Mouse (Mus musculus): ENCODE measurements around the gene Olfr1248.
"Not testable (repeated sequence)": the region's sequence is repeated elsewhere in the genome, so short reads cannot be mapped to it uniquely, and the experiment has no call there.

The Olfr1248 gene

DNA sequence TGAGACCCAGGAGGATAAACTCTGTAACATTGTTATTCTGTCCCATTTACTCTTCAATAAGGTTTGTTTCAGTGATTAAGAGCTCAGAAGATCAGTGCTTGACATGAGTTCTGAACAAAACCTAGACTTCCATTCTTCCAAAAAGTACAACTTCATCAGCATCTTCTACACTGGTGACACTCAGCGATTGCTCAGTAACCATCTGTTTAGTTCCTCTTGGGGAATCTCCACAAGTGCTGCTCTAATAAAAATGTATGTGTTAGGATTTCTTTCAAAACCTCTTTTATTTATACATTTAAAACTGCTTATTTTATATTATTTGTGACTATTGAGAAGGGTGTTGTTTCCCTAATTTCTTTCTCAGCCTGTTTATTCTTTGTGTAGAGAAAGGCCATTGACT is at the start of gene Olfr1248:
Gene Olfr1248, minus strand, starts transcription at position 101 of the 400 bp plus-strand sequence.
- not testable (repeated sequence) for DNase-seq

DNA sequence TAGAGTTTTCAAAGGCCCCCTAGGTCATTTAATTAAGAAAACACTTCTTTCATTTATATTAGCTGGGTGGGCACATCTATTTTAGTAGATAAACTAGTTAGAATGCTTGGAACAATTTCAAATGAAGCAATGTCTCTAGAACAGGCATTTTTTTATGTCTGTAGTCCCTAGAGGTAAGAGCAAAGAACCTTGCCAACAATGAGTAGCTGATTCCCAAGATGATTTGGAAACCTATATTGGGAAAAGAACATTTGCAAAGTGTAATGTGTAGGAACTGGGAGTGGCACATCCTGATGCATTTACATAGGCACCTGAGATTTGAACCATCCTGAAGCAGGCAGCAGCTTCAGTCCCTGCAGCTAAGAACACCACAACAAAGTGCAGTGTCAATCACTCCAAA is 43.3 kb upstream of the Olfr1248 start, which contains the start of gene Olfr1250:
Gene Olfr1250, minus strand, starts transcription at position 101 of the 400 bp plus-strand sequence.
- DNase-seq, result no peak

- DNase-seq, result no peak
Measured at GRCm38 (mm10) chr2:89634883-89635282, 16.8 kb upstream of the Olfr1248 start, which contains the start of gene Olfr1249. Gene Olfr1249, minus strand, starts transcription at chr2:89634983.

DNA sequence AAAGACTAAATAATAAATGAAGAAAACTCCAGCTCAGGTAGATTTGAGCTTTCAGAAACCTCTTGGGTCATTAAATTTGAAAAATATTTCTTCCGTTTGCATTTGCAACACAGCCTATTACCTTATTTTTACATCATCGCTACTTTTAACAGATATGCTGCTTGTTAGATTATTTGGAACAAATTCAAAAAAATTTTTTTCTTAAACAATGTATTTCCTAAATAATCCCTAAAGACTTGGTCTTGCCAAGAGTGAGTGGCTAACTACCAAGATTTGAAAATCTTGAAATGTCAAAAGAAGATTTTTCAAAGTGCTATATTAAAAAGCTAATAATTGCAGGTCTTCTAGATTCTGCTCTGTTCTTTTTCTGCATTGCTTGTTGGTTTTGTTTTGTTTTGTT is 4.0 kb downstream of the Olfr1248 start, which contains the start of gene Olfr1247:
Gene Olfr1247, minus strand, starts transcription at position 101 of the 400 bp plus-strand sequence.
- DNase-seq, result no peak

DNA sequence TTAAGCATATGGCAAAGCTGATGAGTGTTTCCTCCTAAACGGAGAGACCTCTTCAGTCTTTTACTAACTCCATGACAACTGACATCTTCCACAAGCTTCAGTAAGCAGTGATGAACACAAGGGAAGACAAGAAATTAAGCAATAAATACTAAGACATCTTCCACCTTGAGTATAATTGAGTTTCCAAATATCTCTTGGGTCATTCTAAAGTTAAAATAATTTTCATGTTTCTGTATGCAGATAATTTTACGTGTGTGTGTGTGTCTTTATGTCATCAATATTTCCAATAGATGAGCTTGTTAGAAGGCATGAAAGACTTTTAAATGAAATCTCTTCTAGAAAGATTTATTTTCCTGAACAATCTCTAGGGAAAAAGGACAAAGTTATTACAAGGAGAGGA is 25.0 kb downstream of the Olfr1248 start, which contains the start of gene Olfr1246:
Gene Olfr1246, minus strand, starts transcription at position 101 of the 400 bp plus-strand sequence.
- DNase-seq, result no peak

GRCm38 (mm10) chr2:89578347-89578746 is 39.7 kb downstream of the Olfr1248 start, which contains the start of gene Olfr1245:
Gene Olfr1245, minus strand, starts transcription at chr2:89578447.
- DNase-seq, result no peak
